Mouse (Mus musculus) forebrain, postnatal 0 days (tissue): ENCODE measurements around the gene Cpm. TPM values are rescaled to one million over a fixed set of nuclear protein-coding genes. Genes with fewer than 3 reads are reported as not detected.
"Not testable (repeated sequence)": the region's sequence is repeated elsewhere in the genome, so short reads cannot be mapped to it uniquely, and the experiment has no call there.

Source experiments
- ATAC-seq: fragments of 200-750 bp; cut with Nextera tagmentation; 2 replicates; pipeline ENCODE4 v1.8.0; 2017; ENCODE audit warnings: mild to moderate bottlenecking, moderate library complexity
- DNase-seq: peaks from one replicate; pipeline ENCODE4 v3.0.0-alpha.2; 2015
- H3K27ac ChIP-seq: fragments of 300-500 bp; sonication (generic); 2 replicates; pipeline ENCODE4 v1.5.1; 2014; ENCODE audit warnings: low read depth, mild to moderate bottlenecking, antibody characterized with exemption, low read length, moderate library complexity, mixed read lengths
- H3K27me3 ChIP-seq: fragments of 300-500 bp; sonication (generic); 2 replicates; pipeline ENCODE4 v1.6.1; 2014; ENCODE audit warnings: mild to moderate bottlenecking, low read length, mixed read lengths; ENCODE audit not compliant: insufficient read depth
- H3K36me3 ChIP-seq: fragments of 300-500 bp; sonication (generic); 2 replicates; pipeline ENCODE4 v1.6.1; 2014; ENCODE audit warnings: mild to moderate bottlenecking, moderate library complexity; ENCODE audit not compliant: insufficient read depth
- H3K4me1 ChIP-seq: fragments of 300-500 bp; sonication (generic); 2 replicates; pipeline ENCODE4 v1.6.1; 2014; ENCODE audit warnings: antibody characterized with exemption; ENCODE audit not compliant: insufficient read depth
- H3K4me2 ChIP-seq: fragments of 300-500 bp; sonication (generic); 2 replicates; pipeline ENCODE4 v1.6.1; 2014; ENCODE audit warnings: low read depth, mild to moderate bottlenecking, moderate library complexity
- H3K4me3 ChIP-seq: fragments of 300-500 bp; sonication (generic); 2 replicates; pipeline ENCODE4 v1.5.1; 2014; ENCODE audit warnings: low read depth, low read length, mixed read lengths
- H3K9ac ChIP-seq: fragments of 300-500 bp; sonication (generic); 2 replicates; pipeline ENCODE4 v1.6.1; 2014; ENCODE audit warnings: mild to moderate bottlenecking
- H3K9me3 ChIP-seq: fragments of 300-500 bp; sonication (generic); 2 replicates; pipeline ENCODE4 v1.6.1; 2016; ENCODE audit warnings: low read length
- CTCF ChIP-seq: sonication (generic); IDR thresholded peaks from 2 replicates; pipeline ENCODE4 v1.5.1; 2016; ENCODE audit warnings: antibody characterized with exemption, control low read depth, low read depth
- WGBS: fragments of 180-500 bp; shearing (Covaris S2); extraction: QIAGEN DNeasy Blood & Tissue Kit; methylation state at CpG from one replicate; pipeline ENCODE4 v1.1.7; 2014; 5-methylcytosine and 5-hydroxymethylcytosine counted together
- polyA plus RNA-seq: library from polyadenylated mRNA; unstranded; fragments of >200 nt; fragmentation: Nextera tagmentation; extraction: Ambion mirVana; gene quantifications from 2 replicates; pipeline ENCODE4 v1.2.1, GENCODE M21; 2015
- total RNA-seq: library from RNA; depleted of rRNA; stranded (reverse); fragments of >200 nt; gene quantifications from 2 replicates; pipeline ENCODE4 v1.2.3, GENCODE M21; 2014

Cpm gene
- total and polyA plus RNA-seq, 2 experiments from 2014 or later, result 3.4 to 7.5 TPM

- no peak for TF ChIP-seq CTCF
- no peak overlapping the region for H3K27ac ChIP-seq
- 0 out of 2 replicates have a peak, but pooled peaks cover 5% of the 10 kb centered on the region for H3K9me3 ChIP-seq
- no peak overlapping the region for H3K4me3 ChIP-seq
- no peaks in the 10 kb centered on the region for H3K27me3 ChIP-seq
- no peak overlapping the region for H3K9ac ChIP-seq
- WGBS, result 75% methylated on average over 8 of the region's 8 CpGs
- H3K4me2 ChIP-seq, result no peak overlapping the region
- ATAC-seq (no peak), DNase-seq (no peak)
- H3K36me3 ChIP-seq, result no peaks in the 10 kb centered on the region
- no peaks in the 10 kb centered on the region for H3K4me1 ChIP-seq
Observed at GRCm38 (mm10) chr10:117612621-117613584, 16.4 kb upstream of the Cpm start.

DNA sequence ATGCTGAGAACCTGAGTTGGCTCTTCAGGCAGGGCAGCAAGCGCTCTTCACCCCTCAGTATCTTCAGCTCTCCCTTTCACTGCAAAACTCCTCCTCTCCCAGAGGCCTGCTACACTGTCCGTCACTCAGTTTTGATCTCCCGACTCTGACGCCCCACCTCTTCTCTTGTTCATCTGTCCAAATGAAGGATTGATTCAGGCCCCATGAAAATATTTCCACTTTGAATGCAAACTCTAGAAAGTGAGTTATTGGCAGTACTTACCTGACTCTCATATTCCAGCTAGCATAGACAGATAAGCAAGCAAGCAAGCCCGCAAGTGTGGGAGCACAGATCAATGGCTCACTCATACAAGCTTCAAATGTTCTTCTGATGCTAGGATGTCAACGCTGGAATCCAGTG is 15.3 kb upstream of the Cpm start:
- no peaks in the 10 kb centered on the region for H3K4me1 ChIP-seq
- H3K4me3 ChIP-seq, result no peak overlapping the region
- no peak for TF ChIP-seq CTCF
- ATAC-seq, result no peak
- 0 out of 2 replicates have a peak, but pooled peaks cover 5% of the 10 kb centered on the region for H3K9me3 ChIP-seq
- WGBS, result 82% methylated on average over 6 of the region's 6 CpGs
- H3K4me2 ChIP-seq, result no peak overlapping the region
- H3K27me3 ChIP-seq, result no peaks in the 10 kb centered on the region
- H3K27ac ChIP-seq, result no peak overlapping the region
- no peak overlapping the region for H3K9ac ChIP-seq
- DNase-seq, result no peak
- H3K36me3 ChIP-seq, result no peaks in the 10 kb centered on the region

DNA sequence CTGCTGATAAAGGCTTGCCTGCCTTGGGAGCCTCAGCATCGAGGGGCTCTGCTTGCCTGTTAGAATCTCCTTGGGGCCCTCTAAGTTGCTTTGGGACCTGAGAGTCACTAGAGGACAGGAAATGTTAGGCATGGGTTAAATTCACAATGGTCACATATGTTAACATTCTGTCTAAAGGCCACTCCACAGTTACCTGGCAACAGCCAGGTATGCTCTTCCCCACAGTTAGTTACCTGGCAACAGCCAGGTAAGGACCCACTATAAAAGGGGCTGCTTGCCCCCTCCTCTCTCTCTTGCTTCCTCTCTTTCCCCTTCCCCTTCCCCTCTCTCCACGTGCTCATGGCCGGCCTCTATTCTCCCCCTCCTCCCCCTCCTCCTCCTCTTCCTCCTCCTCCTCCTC is 14.9 kb upstream of the Cpm start:
- no peak for TF ChIP-seq CTCF
- no peak overlapping the region for H3K4me3 ChIP-seq
- no peaks in the 10 kb centered on the region for H3K4me1 ChIP-seq
- no peak overlapping the region for H3K4me2 ChIP-seq
- DNase-seq (no peak), ATAC-seq (no peak)
- H3K27ac ChIP-seq, result no peak overlapping the region
- H3K9ac ChIP-seq, result no peak overlapping the region
- no peaks in the 10 kb centered on the region for H3K27me3 ChIP-seq
- H3K36me3 ChIP-seq, result no peaks in the 10 kb centered on the region
- 84% methylated on average over 3 of the region's 3 CpGs for WGBS
- H3K9me3 ChIP-seq, result 0 out of 2 replicates have a peak, but pooled peaks cover 5% of the 10 kb centered on the region

- ATAC-seq (no peak), DNase-seq (no peak)
- H3K9me3 ChIP-seq, result 0 out of 2 replicates have a peak, but pooled peaks cover 5% of the 10 kb centered on the region
- no peaks in the 10 kb centered on the region for H3K4me1 ChIP-seq
- 88% methylated on average over 8 of the region's 8 CpGs for WGBS
- H3K27me3 ChIP-seq, result no peaks in the 10 kb centered on the region
- no peaks in the 10 kb centered on the region for H3K36me3 ChIP-seq
- H3K4me3 ChIP-seq, result no peak overlapping the region
- H3K9ac ChIP-seq, result no peak overlapping the region
- H3K27ac ChIP-seq, result no peak overlapping the region
- H3K4me2 ChIP-seq, result no peak overlapping the region
- no peak for TF ChIP-seq CTCF
Observed at GRCm38 (mm10) chr10:117615239-117615638, 14.1 kb upstream of the Cpm start.

DNA sequence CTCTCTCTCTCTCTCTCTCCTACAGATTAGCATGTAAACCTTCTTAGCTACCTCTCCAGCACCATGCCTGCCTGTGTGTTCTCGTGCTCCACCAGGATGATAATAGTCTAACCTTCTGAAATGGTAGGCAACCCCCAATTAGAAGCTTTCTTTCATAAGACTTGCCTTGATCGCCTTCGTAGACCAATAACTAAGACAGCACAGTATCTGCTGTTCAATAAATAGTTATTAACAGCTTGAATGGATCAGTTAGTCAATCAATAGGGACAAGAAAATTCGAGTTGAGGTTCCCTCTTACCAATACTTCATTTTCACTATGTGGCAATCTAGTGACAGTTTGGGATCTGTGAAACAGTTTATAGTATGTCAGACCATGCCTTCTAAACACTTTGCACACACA is 13.6 kb upstream of the Cpm start:
- Histone ChIP-seq H3K4me3 (no peak overlapping the region), H3K9ac (no peak overlapping the region), H3K4me2 (no peak overlapping the region), H3K4me1 (no peaks in the 10 kb centered on the region), H3K27me3 (no peaks in the 10 kb centered on the region), H3K36me3 (no peaks in the 10 kb centered on the region), H3K9me3 (0 out of 2 replicates have a peak, but pooled peaks cover 4% of the 10 kb centered on the region), H3K27ac (no peak overlapping the region)
- ATAC-seq, result no peak
- WGBS, result 76% methylated on average over 4 of the region's 4 CpGs
- DNase-seq, result no peak
- TF ChIP-seq CTCF, result no peak

DNA sequence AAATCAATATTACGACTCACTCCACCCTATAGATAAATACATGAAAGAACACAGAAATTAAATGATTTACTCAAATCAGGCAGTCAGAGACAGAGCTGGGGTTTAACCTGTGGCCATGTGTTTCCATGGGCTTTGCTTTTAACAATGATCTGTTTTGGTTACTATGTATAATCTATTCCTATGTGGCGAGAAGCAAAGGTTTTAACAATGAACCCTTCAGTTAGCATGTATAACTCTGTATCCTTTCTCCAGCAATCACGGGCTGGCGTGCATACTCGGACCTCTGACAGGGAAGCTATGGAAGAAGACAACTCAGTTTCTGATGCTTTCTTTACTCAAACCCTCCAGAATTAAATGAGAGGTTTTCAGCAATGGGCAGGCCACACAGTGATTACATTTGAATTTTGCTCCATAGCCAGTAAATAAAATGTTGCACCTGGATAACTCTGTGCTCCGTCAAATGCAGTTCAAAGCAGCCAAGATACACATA is 13.1 kb upstream of the Cpm start:
- Histone ChIP-seq H3K27me3 (no peaks in the 10 kb centered on the region), H3K4me2 (no peak overlapping the region), H3K4me1 (no peaks in the 10 kb centered on the region), H3K9ac (no peak overlapping the region), H3K9me3 (no peaks in the 10 kb centered on the region), H3K4me3 (no peak overlapping the region), H3K27ac (no peak overlapping the region), H3K36me3 (no peaks in the 10 kb centered on the region)
- ATAC-seq (no peak), DNase-seq (no peak)
- WGBS, result 87% methylated on average over 6 of the region's 6 CpGs
- no peak for TF ChIP-seq CTCF

DNA sequence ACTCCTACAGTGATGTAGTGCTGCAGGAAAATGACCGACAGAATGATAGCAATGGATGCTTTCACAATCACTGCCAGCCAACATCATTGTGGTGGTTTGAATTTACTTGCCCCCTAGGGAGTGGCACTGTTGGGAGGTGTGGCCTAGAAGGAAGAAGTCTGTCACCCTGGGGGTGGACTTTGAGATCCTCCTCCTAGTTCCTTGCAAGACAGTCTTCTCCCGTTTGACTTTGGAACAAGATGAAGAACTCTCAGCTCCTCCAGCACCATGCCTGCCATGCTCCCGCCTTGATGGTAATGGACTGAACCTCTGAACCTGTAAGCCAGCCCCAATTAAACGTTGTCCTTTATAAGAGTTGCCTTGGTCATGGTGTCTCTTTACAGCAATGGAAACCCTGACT is 12.5 kb upstream of the Cpm start:
- not testable (repeated sequence) for H3K36me3 ChIP-seq, DNase-seq, H3K9ac ChIP-seq, ATAC-seq, H3K27me3 ChIP-seq, H3K27ac ChIP-seq, H3K4me2 ChIP-seq, H3K4me1 ChIP-seq, H3K4me3 ChIP-seq, H3K9me3 ChIP-seq
- WGBS, result 82% methylated on average over 4 of the region's 4 CpGs
